16 mouse cellular contexts compared by ENCODE assay signal in genomic region chr1:74343161-74343560, GRCm38 (mm10). TPM values are rescaled to one million over a fixed set of nuclear protein-coding genes. Genes with fewer than 3 reads are reported as not detected.
DNase-seq lines count a peak whose midpoint lies in the region; ATAC-seq and TF ChIP-seq lines count a peak whose summit lies in the region.
"Had no signal": no experiment of that assay in that cellular context is flagged by ENCODE, and none has a peak within 500 bp of the region (broad histone marks: within the 10 kb centered on the region; RNA-seq: fewer than 3 reads in every experiment).

No protein-coding gene starts in this region.

- 59% methylated on average over 5 of the region's 5 CpGs for WGBS in heart, adult 2 months
- 68% methylated on average over 5 of the region's 5 CpGs for WGBS in midbrain, embryonic 13.5 days
- WGBS in midbrain, postnatal 0 days = 71% methylated on average over 5 of the region's 5 CpGs
- WGBS in neural tube, embryonic 15.5 days = 41% methylated on average over 5 of the region's 5 CpGs

- intact Hi-C loops in heart, adult 2 months (cut with DNase I) = no loop called here

- H3K36me3 ChIP-seq in heart, adult 2 months (ENCODE audit: control insufficient read depth, insufficient read depth, low read length) = peaks cover 4% of the 10 kb centered on the region; the same call in 1 of the 2 replicates
- peaks cover 5% of the 10 kb centered on the region for H3K36me3 ChIP-seq in midbrain, embryonic 13.5 days
- peaks cover 5% of the 10 kb centered on the region; the same call in 1 of the 2 replicates for H3K36me3 ChIP-seq in midbrain, postnatal 0 days (ENCODE audit: insufficient read depth, low read length)
- 0 out of 2 replicates have a peak, but pooled peaks cover 3% of the 10 kb centered on the region for H3K36me3 ChIP-seq in neural tube, embryonic 15.5 days
- H3K36me3 ChIP-seq: embryonic facial prominence, embryonic 15.5 days; hindbrain, embryonic 15.5 days had no signal

- no peak for DNase-seq in heart, adult 2 months
- no peak for DNase-seq in heart, postnatal 4 days
- no peak for DNase-seq in midbrain, postnatal 0 days (ENCODE audit: low spot score)
- peak; percentile 55 for DNase-seq in kidney, postnatal 10 days
- no peak for DNase-seq in cerebellum, adult 9-10 months
- DNase-seq in lung, postnatal 4 days = no peak
- DNase-seq: adrenal gland, postnatal 10 days; gastrocnemius, postnatal 10 days; right cerebral cortex, postnatal 25 days; thymus, adult 2 months had no signal

- TF ChIP-seq EP300 in heart, adult 2 months (IDR thresholded peaks at IDR 0.05; ENCODE audit: insufficient read depth, low read depth, low read length) = no peak

- H3K27me3 ChIP-seq in heart, adult 2 months (ENCODE audit: control insufficient read depth, insufficient read depth, low read length) = no peaks in the 10 kb centered on the region
- H3K27me3 ChIP-seq in midbrain, embryonic 13.5 days = no peaks in the 10 kb centered on the region
- no peaks in the 10 kb centered on the region for H3K27me3 ChIP-seq in midbrain, postnatal 0 days (ENCODE audit: insufficient read depth, low read length)
- H3K27me3 ChIP-seq in neural tube, embryonic 15.5 days (replicated peaks) = no peaks in the 10 kb centered on the region
- H3K27me3 ChIP-seq: embryonic facial prominence, embryonic 15.5 days; hindbrain, embryonic 15.5 days had no signal

- H3K4me3 ChIP-seq in heart, adult 2 months = no peak overlapping the region
- H3K4me3 ChIP-seq in midbrain, embryonic 13.5 days (replicated peaks) = no peak overlapping the region
- H3K4me3 ChIP-seq in midbrain, postnatal 0 days (ENCODE audit: low read depth, low read length) = no peak overlapping the region
- no peak overlapping the region for H3K4me3 ChIP-seq in neural tube, embryonic 15.5 days (replicated peaks)
- H3K4me3 ChIP-seq: embryonic facial prominence, embryonic 15.5 days; hindbrain, embryonic 15.5 days; myocyte had no signal

- H3K9me3 ChIP-seq in midbrain, embryonic 13.5 days = no peaks in the 10 kb centered on the region
- H3K9me3 ChIP-seq in midbrain, postnatal 0 days (ENCODE audit: low read length) = no peaks in the 10 kb centered on the region
- no peaks in the 10 kb centered on the region for H3K9me3 ChIP-seq in neural tube, embryonic 15.5 days (replicated peaks)
- H3K9me3 ChIP-seq: embryonic facial prominence, embryonic 15.5 days; hindbrain, embryonic 15.5 days had no signal

- H3K4me1 ChIP-seq in heart, adult 2 months (ENCODE audit: control insufficient read depth, insufficient read depth, low read length) = peaks cover 28% of the 10 kb centered on the region
- peaks cover 15% of the 10 kb centered on the region for H3K4me1 ChIP-seq in midbrain, embryonic 13.5 days (replicated peaks)
- H3K4me1 ChIP-seq in midbrain, postnatal 0 days (ENCODE audit: insufficient read depth, low read length) = no peaks in the 10 kb centered on the region
- H3K4me1 ChIP-seq in neural tube, embryonic 15.5 days = peaks cover 21% of the 10 kb centered on the region
- H3K4me1 ChIP-seq: embryonic facial prominence, embryonic 15.5 days had no signal

- TF ChIP-seq CTCF in heart, adult 2 months (IDR thresholded peaks at IDR 0.05) = no peak
- TF ChIP-seq CTCF in midbrain, postnatal 0 days (IDR thresholded peaks at IDR 0.05) = no peak

- no peak overlapping the region for H3K9ac ChIP-seq in heart, adult 2 months (ENCODE audit: low read depth, low read length)
- H3K9ac ChIP-seq in midbrain, embryonic 13.5 days (replicated peaks) = no peak overlapping the region
- H3K9ac ChIP-seq in midbrain, postnatal 0 days (replicated peaks; ENCODE audit: low read length, poor library complexity, severe bottlenecking) = no peak overlapping the region
- H3K9ac ChIP-seq in neural tube, embryonic 15.5 days (replicated peaks) = no peak overlapping the region
- H3K9ac ChIP-seq: embryonic facial prominence, embryonic 15.5 days; hindbrain, embryonic 15.5 days had no signal

- H3K4me2 ChIP-seq in midbrain, embryonic 13.5 days (replicated peaks) = no peak overlapping the region
- H3K4me2 ChIP-seq in midbrain, postnatal 0 days (ENCODE audit: low read depth, low read length, poor library complexity, severe bottlenecking) = no peak overlapping the region
- H3K4me2 ChIP-seq in neural tube, embryonic 15.5 days = no peak overlapping the region
- H3K4me2 ChIP-seq: embryonic facial prominence, embryonic 15.5 days; hindbrain, embryonic 15.5 days had no signal

- peak overlapping the region; percentile 24; the same call in 1 of the 2 replicates for H3K27ac ChIP-seq in heart, adult 2 months
- no peak overlapping the region for H3K27ac ChIP-seq in midbrain, embryonic 13.5 days
- H3K27ac ChIP-seq in midbrain, postnatal 0 days (ENCODE audit: low read depth, low read length) = no peak overlapping the region
- H3K27ac ChIP-seq in neural tube, embryonic 15.5 days (replicated peaks) = peak overlapping the region; percentile 25; the same call in 1 of the 2 replicates
- H3K27ac ChIP-seq: embryonic facial prominence, embryonic 15.5 days; hindbrain, embryonic 15.5 days had no signal

- no peak for TF ChIP-seq POLR2A in heart, adult 2 months (IDR thresholded peaks at IDR 0.05; ENCODE audit: insufficient read depth, low read depth, low read length)

- no peaks in the 10 kb centered on the region for H3K79me2 ChIP-seq in heart, adult 2 months (replicated peaks; ENCODE audit: control insufficient read depth, insufficient read depth, low read length)

- 0 out of 2 replicates have a peak, but pooled peaks have one; percentile 10 for ATAC-seq in midbrain, embryonic 13.5 days
- no peak for ATAC-seq in midbrain, postnatal 0 days (ENCODE audit: low FRiP score)
- no peak for ATAC-seq in neural tube, embryonic 15.5 days (ENCODE audit: low FRiP score)
- ATAC-seq: forebrain, embryonic 14.5 days had no signal

RNA-seq across cellular contexts. Expression of gene Catip, which starts 18.7 kb away (rescaled TPM):
- total RNA-seq in heart, adult 2 months (2021) = under 1 TPM; 0.29 to 0.34 TPM
- polyA plus RNA-seq in heart, adult 2 months (2012; rRNA removed) = 1.1 and 2.3 TPM in 2 replicates
- under 1 TPM; 0.32 to 0.33 TPM for total RNA-seq in heart, postnatal 4 days (2021)
- polyA plus RNA-seq in midbrain, embryonic 13.5 days (2015; fragmentation: Nextera tagmentation; extraction: Ambion mirVana) = 0.41 and 0.62 TPM in 2 replicates
- total RNA-seq in midbrain, postnatal 0 days (2014; rRNA removed) = 2.7 and 4.0 TPM in 2 replicates
- 1.6 and 2.4 TPM in 2 replicates for polyA plus RNA-seq in midbrain, postnatal 0 days (2015; fragmentation: Nextera tagmentation; extraction: Ambion mirVana)
- 1.1 and 1.4 TPM in 2 replicates for polyA plus RNA-seq in neural tube, embryonic 15.5 days (2015; fragmentation: Nextera tagmentation; extraction: Ambion mirVana)

RNA-seq across cellular contexts. Expression of gene Slc11a1, which starts 31.8 kb away (rescaled TPM):
- 1 to 10 TPM; 5.2 to 5.8 TPM for total RNA-seq in heart, adult 2 months (2021)
- polyA plus RNA-seq in heart, adult 2 months (2012; rRNA removed) = 12.3 and 13.0 TPM in 2 replicates
- total RNA-seq in heart, postnatal 4 days (2021) = 1 to 10 TPM; 1.7 to 3.4 TPM
- polyA plus RNA-seq in midbrain, embryonic 13.5 days (2015; fragmentation: Nextera tagmentation; extraction: Ambion mirVana) = 0.94 and 2.9 TPM in 2 replicates
- 7.8 and 12.6 TPM in 2 replicates for total RNA-seq in midbrain, postnatal 0 days (2014; rRNA removed)
- 1.3 and 1.7 TPM in 2 replicates for polyA plus RNA-seq in midbrain, postnatal 0 days (2015; fragmentation: Nextera tagmentation; extraction: Ambion mirVana)
- 2.3 and 3.5 TPM in 2 replicates for polyA plus RNA-seq in neural tube, embryonic 15.5 days (2015; fragmentation: Nextera tagmentation; extraction: Ambion mirVana)

RNA-seq across cellular contexts. Expression of gene Tmbim1, which starts 37.7 kb away (rescaled TPM):
- 10 to 100 TPM; 41.3 to 48.1 TPM for total RNA-seq in heart, adult 2 months (2021)
- polyA plus RNA-seq in heart, adult 2 months (2012; rRNA removed) = 97.1 and 148 TPM in 2 replicates
- total RNA-seq in heart, postnatal 4 days (2021) = 10 to 100 TPM; 43.4 to 44.3 TPM
- 6.3 and 7.1 TPM in 2 replicates for polyA plus RNA-seq in midbrain, embryonic 13.5 days (2015; fragmentation: Nextera tagmentation; extraction: Ambion mirVana)
- total RNA-seq in midbrain, postnatal 0 days (2014; rRNA removed) = 9.8 and 20.7 TPM in 2 replicates
- polyA plus RNA-seq in midbrain, postnatal 0 days (2015; fragmentation: Nextera tagmentation; extraction: Ambion mirVana) = 9.8 and 10.5 TPM in 2 replicates
- 10.1 and 12.9 TPM in 2 replicates for polyA plus RNA-seq in neural tube, embryonic 15.5 days (2015; fragmentation: Nextera tagmentation; extraction: Ambion mirVana)

RNA-seq across cellular contexts. Expression of gene Ctdsp1, which starts 48.1 kb away (rescaled TPM):
- total RNA-seq in heart, adult 2 months (2021) = 100 to 1,000 TPM; 122 to 137 TPM
- 122 and 127 TPM in 2 replicates for polyA plus RNA-seq in heart, adult 2 months (2012; rRNA removed)
- total RNA-seq in heart, postnatal 4 days (2021) = 100 to 1,000 TPM; 121 to 126 TPM
- polyA plus RNA-seq in midbrain, embryonic 13.5 days (2015; fragmentation: Nextera tagmentation; extraction: Ambion mirVana) = 17.2 and 18.6 TPM in 2 replicates
- total RNA-seq in midbrain, postnatal 0 days (2014; rRNA removed) = 23.9 and 29.3 TPM in 2 replicates
- polyA plus RNA-seq in midbrain, postnatal 0 days (2015; fragmentation: Nextera tagmentation; extraction: Ambion mirVana) = 11.7 and 12.1 TPM in 2 replicates
- 16.8 and 30.2 TPM in 2 replicates for polyA plus RNA-seq in neural tube, embryonic 15.5 days (2015; fragmentation: Nextera tagmentation; extraction: Ambion mirVana)

RNA-seq across cellular contexts. Expression of gene Pnkd, which starts 58.4 kb away (rescaled TPM):
- total RNA-seq in heart, adult 2 months (2021) = 100 to 1,000 TPM; 126 to 140 TPM
- 104 and 113 TPM in 2 replicates for polyA plus RNA-seq in heart, adult 2 months (2012; rRNA removed)
- 100 to 1,000 TPM; 198 to 211 TPM for total RNA-seq in heart, postnatal 4 days (2021)
- polyA plus RNA-seq in midbrain, embryonic 13.5 days (2015; fragmentation: Nextera tagmentation; extraction: Ambion mirVana) = 81.5 and 92.2 TPM in 2 replicates
- total RNA-seq in midbrain, postnatal 0 days (2014; rRNA removed) = 101 and 116 TPM in 2 replicates
- polyA plus RNA-seq in midbrain, postnatal 0 days (2015; fragmentation: Nextera tagmentation; extraction: Ambion mirVana) = 135 and 140 TPM in 2 replicates
- 152 and 156 TPM in 2 replicates for polyA plus RNA-seq in neural tube, embryonic 15.5 days (2015; fragmentation: Nextera tagmentation; extraction: Ambion mirVana)

Comparison
In these comparisons a context has a peak if more than half of its experiments do, and no peak if none do; other contexts are left out.
1. H3K27ac ChIP-seq: peak in heart, adult 2 months (single experiment) and neural tube, embryonic 15.5 days (single experiment); none in midbrain, embryonic 13.5 days (single experiment) and midbrain, postnatal 0 days (single experiment).